Mouse (Mus musculus): ENCODE results near the gene Mrpl45. TPM values are rescaled to one million over a fixed set of nuclear protein-coding genes. Genes with fewer than 3 reads are reported as not detected.

Gene Mrpl45
- polyA plus RNA-seq, 1 experiment from 2014 or later, result 57.2 TPM

- Histone ChIP-seq H3K4me3 (ENCODE audit: low read depth, low read length) (no peak overlapping the region), H3K9me3 (ENCODE audit: control insufficient read depth, low read length) (no peaks in the 10 kb centered on the region), H3K4me2 (ENCODE audit: low read depth, severe bottlenecking) (no peak overlapping the region), H3K27ac (replicated peaks; ENCODE audit: low read depth, low read length) (no peak overlapping the region), H3K27me3 (ENCODE audit: control insufficient read depth, insufficient read depth, low read length) (no peaks in the 10 kb centered on the region), H3K36me3 (ENCODE audit: control insufficient read depth, insufficient read depth, low read length) (peaks cover 12% of the 10 kb centered on the region; the same call in 1 of the 2 replicates), H3K4me1 (ENCODE audit: control insufficient read depth, insufficient read depth, low read length) (no peaks in the 10 kb centered on the region), H3K9ac (ENCODE audit: low read length) (no peak overlapping the region)
- no peak for DNase-seq (ENCODE audit: low spot score)
- WGBS, result 59% methylated on average over 9 of the region's 9 CpGs
- no peak for ATAC-seq (ENCODE audit: insufficient number of reproducible peaks, low FRiP score, low TSS enrichment, low read depth)
Observed at GRCm38 (mm10) chr11:97333044-97333443, 17.5 kb downstream of the Mrpl45 start.

- Histone ChIP-seq H3K4me3 (ENCODE audit: low read depth, low read length) (no peak overlapping the region), H3K27me3 (ENCODE audit: control insufficient read depth, insufficient read depth, low read length) (peaks cover 3% of the 10 kb centered on the region; the same call in 1 of the 2 replicates), H3K4me2 (ENCODE audit: low read depth, severe bottlenecking) (no peak overlapping the region), H3K9me3 (ENCODE audit: control insufficient read depth, low read length) (no peaks in the 10 kb centered on the region), H3K4me1 (ENCODE audit: control insufficient read depth, insufficient read depth, low read length) (no peaks in the 10 kb centered on the region), H3K27ac (replicated peaks; ENCODE audit: low read depth, low read length) (no peak overlapping the region), H3K36me3 (ENCODE audit: control insufficient read depth, insufficient read depth, low read length) (peaks cover 8% of the 10 kb centered on the region; the same call in 1 of the 2 replicates), H3K9ac (ENCODE audit: low read length) (no peak overlapping the region)
- 67% methylated on average over 1 of the region's 1 CpGs for WGBS
- DNase-seq (ENCODE audit: low spot score) (no peak), ATAC-seq (ENCODE audit: insufficient number of reproducible peaks, low FRiP score, low TSS enrichment, low read depth) (no peak)
Observed at GRCm38 (mm10) chr11:97333896-97334295, 18.4 kb downstream of the Mrpl45 start.

DNA sequence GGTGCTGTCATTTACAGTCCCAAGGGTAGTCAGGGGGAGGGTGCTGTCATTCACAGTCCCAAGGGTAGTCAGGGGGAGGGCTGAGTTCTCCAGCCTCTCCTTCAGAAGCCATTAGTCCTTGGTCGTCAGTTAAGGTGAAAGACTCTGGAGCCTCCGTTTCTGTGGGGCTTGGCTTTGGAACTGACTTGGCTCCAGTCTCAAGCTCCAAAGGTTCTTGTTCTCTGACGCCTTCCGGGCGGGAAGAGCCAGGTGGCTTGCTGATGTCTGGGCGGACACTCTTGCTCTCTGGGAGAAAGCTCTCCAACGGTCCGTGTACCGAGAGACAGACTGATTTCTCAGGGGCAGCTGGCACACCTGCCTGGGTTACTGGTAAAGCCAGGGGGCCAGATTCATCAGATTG is 18.9 kb downstream of the Mrpl45 start:
- H3K9ac ChIP-seq (ENCODE audit: low read length), result no peak overlapping the region
- ATAC-seq (ENCODE audit: insufficient number of reproducible peaks, low FRiP score, low TSS enrichment, low read depth) (no peak), DNase-seq (ENCODE audit: low spot score) (no peak)
- H3K4me2 ChIP-seq (ENCODE audit: low read depth, severe bottlenecking), result no peak overlapping the region
- H3K4me1 ChIP-seq (ENCODE audit: control insufficient read depth, insufficient read depth, low read length), result no peaks in the 10 kb centered on the region
- no peaks in the 10 kb centered on the region for H3K9me3 ChIP-seq (ENCODE audit: control insufficient read depth, low read length)
- H3K36me3 ChIP-seq (ENCODE audit: control insufficient read depth, insufficient read depth, low read length), result peaks cover 7% of the 10 kb centered on the region; the same call in 1 of the 2 replicates
- 82% methylated on average over 9 of the region's 9 CpGs for WGBS
- H3K27me3 ChIP-seq (ENCODE audit: control insufficient read depth, insufficient read depth, low read length), result peaks cover 3% of the 10 kb centered on the region; the same call in 1 of the 2 replicates
- H3K27ac ChIP-seq (replicated peaks; ENCODE audit: low read depth, low read length), result no peak overlapping the region
- no peak overlapping the region for H3K4me3 ChIP-seq (ENCODE audit: low read depth, low read length)

GRCm38 (mm10) chr11:97336238-97336637 is 20.7 kb downstream of the Mrpl45 start:
- H3K9me3 ChIP-seq (ENCODE audit: control insufficient read depth, low read length), result no peaks in the 10 kb centered on the region
- 38% methylated on average over 6 of the region's 6 CpGs for WGBS
- DNase-seq (ENCODE audit: low spot score) (no peak), ATAC-seq (ENCODE audit: insufficient number of reproducible peaks, low FRiP score, low TSS enrichment, low read depth) (no peak)
- no peak overlapping the region for H3K4me3 ChIP-seq (ENCODE audit: low read depth, low read length)
- H3K4me2 ChIP-seq (ENCODE audit: low read depth, severe bottlenecking), result no peak overlapping the region
- H3K27ac ChIP-seq (replicated peaks; ENCODE audit: low read depth, low read length), result no peak overlapping the region
- peaks cover 3% of the 10 kb centered on the region; the same call in 1 of the 2 replicates for H3K27me3 ChIP-seq (ENCODE audit: control insufficient read depth, insufficient read depth, low read length)
- no peaks in the 10 kb centered on the region for H3K36me3 ChIP-seq (ENCODE audit: control insufficient read depth, insufficient read depth, low read length)
- H3K4me1 ChIP-seq (ENCODE audit: control insufficient read depth, insufficient read depth, low read length), result no peaks in the 10 kb centered on the region
- no peak overlapping the region for H3K9ac ChIP-seq (ENCODE audit: low read length)

DNA sequence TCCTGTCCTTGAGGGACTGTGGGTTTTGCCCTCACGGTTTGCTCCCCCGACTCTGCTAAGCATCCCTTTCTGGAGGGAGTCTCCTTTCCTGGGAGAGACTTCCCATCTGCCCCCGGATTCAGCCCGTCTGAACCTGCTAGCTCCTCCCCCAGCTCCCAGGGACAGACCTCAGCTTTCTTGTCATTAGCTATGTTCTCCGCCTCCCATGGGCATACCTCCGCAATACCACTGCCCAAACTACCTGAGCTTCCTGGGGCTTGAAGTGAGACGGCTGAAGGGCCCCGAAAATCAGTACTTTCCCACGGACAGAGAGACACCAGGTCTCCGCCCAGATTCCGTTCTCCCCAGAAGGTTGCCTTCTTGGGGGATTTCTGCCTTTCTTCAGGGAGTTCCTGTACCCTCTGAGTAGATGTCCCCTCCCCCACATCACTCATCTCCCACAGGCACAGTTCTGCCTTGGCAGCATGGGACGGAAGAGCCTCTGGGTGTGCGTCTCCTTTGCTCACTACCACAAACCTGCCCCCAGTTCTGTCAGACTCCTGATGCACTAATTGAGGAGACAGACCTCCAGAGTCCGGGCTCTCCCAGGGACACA is 21.3 kb downstream of the Mrpl45 start:
- DNase-seq (ENCODE audit: low spot score), result no peak
- Histone ChIP-seq H3K9ac (ENCODE audit: low read length) (no peak overlapping the region), H3K36me3 (ENCODE audit: control insufficient read depth, insufficient read depth, low read length) (no peaks in the 10 kb centered on the region), H3K9me3 (ENCODE audit: control insufficient read depth, low read length) (no peaks in the 10 kb centered on the region), H3K27me3 (ENCODE audit: control insufficient read depth, insufficient read depth, low read length) (peaks cover 3% of the 10 kb centered on the region; the same call in 1 of the 2 replicates), H3K27ac (replicated peaks; ENCODE audit: low read depth, low read length) (no peak overlapping the region), H3K4me3 (ENCODE audit: low read depth, low read length) (no peak overlapping the region), H3K4me1 (ENCODE audit: control insufficient read depth, insufficient read depth, low read length) (no peaks in the 10 kb centered on the region), H3K4me2 (ENCODE audit: low read depth, severe bottlenecking) (no peak overlapping the region)
- WGBS, result 63% methylated on average over 14 of the region's 14 CpGs
- ATAC-seq (ENCODE audit: insufficient number of reproducible peaks, low FRiP score, low TSS enrichment, low read depth), result no peak

DNA sequence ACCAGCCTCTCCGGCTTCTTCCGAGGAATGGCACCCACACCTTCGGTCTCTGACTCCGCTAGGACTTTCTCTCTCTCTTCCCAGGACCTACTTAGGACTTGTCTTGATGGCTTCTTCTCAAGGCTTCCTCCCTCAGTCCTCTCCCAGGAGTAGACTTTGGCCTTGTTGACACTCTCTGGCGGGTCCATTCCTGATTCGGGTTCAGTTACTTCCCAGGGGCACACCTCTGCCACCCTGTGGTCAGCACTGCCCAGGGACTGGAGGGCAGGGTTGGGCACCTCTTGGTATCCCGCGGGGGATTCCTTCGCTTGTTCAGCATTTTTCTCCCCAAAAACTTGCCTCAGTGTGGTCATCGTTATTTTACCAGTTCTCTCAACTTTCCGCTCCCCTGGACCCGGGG is 21.8 kb downstream of the Mrpl45 start:
- Histone ChIP-seq H3K9me3 (ENCODE audit: control insufficient read depth, low read length) (no peaks in the 10 kb centered on the region), H3K36me3 (ENCODE audit: control insufficient read depth, insufficient read depth, low read length) (no peaks in the 10 kb centered on the region), H3K4me3 (ENCODE audit: low read depth, low read length) (no peak overlapping the region), H3K9ac (ENCODE audit: low read length) (no peak overlapping the region), H3K27me3 (ENCODE audit: control insufficient read depth, insufficient read depth, low read length) (peaks cover 3% of the 10 kb centered on the region; the same call in 1 of the 2 replicates), H3K27ac (replicated peaks; ENCODE audit: low read depth, low read length) (no peak overlapping the region), H3K4me2 (ENCODE audit: low read depth, severe bottlenecking) (no peak overlapping the region), H3K4me1 (ENCODE audit: control insufficient read depth, insufficient read depth, low read length) (no peaks in the 10 kb centered on the region)
- DNase-seq (ENCODE audit: low spot score) (no peak), ATAC-seq (ENCODE audit: insufficient number of reproducible peaks, low FRiP score, low TSS enrichment, low read depth) (no peak)
- 90% methylated on average over 12 of the region's 12 CpGs for WGBS

GRCm38 (mm10) chr11:97338302-97338976 is 22.9 kb downstream of the Mrpl45 start:
- Histone ChIP-seq H3K9ac (ENCODE audit: low read length) (peak overlapping the region; percentile 27; the same call in 1 of the 2 replicates), H3K36me3 (ENCODE audit: control insufficient read depth, insufficient read depth, low read length) (no peaks in the 10 kb centered on the region), H3K9me3 (ENCODE audit: control insufficient read depth, low read length) (no peaks in the 10 kb centered on the region), H3K27ac (replicated peaks; ENCODE audit: low read depth, low read length) (no peak overlapping the region), H3K4me2 (ENCODE audit: low read depth, severe bottlenecking) (peak overlapping the region; percentile 4; the same call in 1 of the 2 replicates), H3K27me3 (ENCODE audit: control insufficient read depth, insufficient read depth, low read length) (peaks cover 3% of the 10 kb centered on the region; the same call in 1 of the 2 replicates), H3K4me3 (ENCODE audit: low read depth, low read length) (no peak overlapping the region), H3K4me1 (ENCODE audit: control insufficient read depth, insufficient read depth, low read length) (0 out of 2 replicates have a peak, but pooled peaks cover under 1% of the 10 kb centered on the region)
- DNase-seq (ENCODE audit: low spot score), result no peak
- ATAC-seq (ENCODE audit: insufficient number of reproducible peaks, low FRiP score, low TSS enrichment, low read depth), result no peak
- WGBS, result 42% methylated on average over 21 of the region's 21 CpGs

DNA sequence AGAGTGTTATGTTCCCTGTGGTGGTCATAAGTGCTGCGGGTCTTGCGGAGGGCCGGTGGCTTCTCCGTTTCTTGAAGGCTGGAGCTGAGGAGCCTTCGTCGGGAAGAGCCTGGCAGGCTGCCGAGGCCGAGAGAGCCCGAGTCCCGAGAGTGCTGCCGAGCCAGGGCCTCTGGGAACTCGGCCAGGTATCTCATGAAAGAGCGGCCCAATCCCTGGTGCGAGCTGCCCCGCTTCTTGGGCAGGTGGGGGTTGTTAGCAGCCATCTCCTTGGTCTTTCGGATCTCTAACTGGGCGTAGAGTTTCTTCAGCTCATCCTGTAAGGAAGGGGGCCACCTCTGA is 23.4 kb downstream of the Mrpl45 start:
- WGBS, result 50% methylated on average over 17 of the region's 17 CpGs
- DNase-seq (ENCODE audit: low spot score), result no peak
- Histone ChIP-seq H3K4me1 (ENCODE audit: control insufficient read depth, insufficient read depth, low read length) (peaks cover 3% of the 10 kb centered on the region; the same call in 1 of the 2 replicates), H3K27me3 (ENCODE audit: control insufficient read depth, insufficient read depth, low read length) (peaks cover 5% of the 10 kb centered on the region; the same call in 1 of the 2 replicates), H3K27ac (replicated peaks; ENCODE audit: low read depth, low read length) (no peak overlapping the region), H3K36me3 (ENCODE audit: control insufficient read depth, insufficient read depth, low read length) (no peaks in the 10 kb centered on the region), H3K9ac (ENCODE audit: low read length) (peak overlapping the region; percentile 27; the same call in 1 of the 2 replicates), H3K9me3 (ENCODE audit: control insufficient read depth, low read length) (no peaks in the 10 kb centered on the region), H3K4me2 (ENCODE audit: low read depth, severe bottlenecking) (peak overlapping the region; percentile 4; the same call in 1 of the 2 replicates), H3K4me3 (ENCODE audit: low read depth, low read length) (no peak overlapping the region)
- no peak for ATAC-seq (ENCODE audit: insufficient number of reproducible peaks, low FRiP score, low TSS enrichment, low read depth)
